Mouse (Mus musculus): Measurements from ENCODE around the gene Vps45. TPM values are rescaled to one million over a fixed set of nuclear protein-coding genes. Genes with fewer than 3 reads are reported as not detected.

Vps45 gene
- polyA plus RNA-seq (2016; fragmentation: Nextera tagmentation; extraction: Ambion mirVana): 43.3 and 43.6 TPM in 2 replicates

GRCm38 (mm10) chr3:96058231-96058896 is at the start of gene Vps45:
Gene Vps45 (minus strand): TSS chr3:96058466.
- ATAC-seq (ENCODE audit: insufficient number of reproducible peaks, insufficient read depth, low FRiP score, low TSS enrichment): peak; percentile 77; the same call in 1 of the 2 replicates
- no peaks in the 10 kb centered on the region for H3K27me3 ChIP-seq
- H3K9me3 ChIP-seq: no peaks in the 10 kb centered on the region
- peak within 1 kb of the TSS; percentile 90 for H3K27ac ChIP-seq
- H3K4me3 ChIP-seq: peak within 1 kb of the TSS; percentile 67
- WGBS: 2% methylated on average over 18 of the region's 18 CpGs
- peaks cover 8% of the 10 kb centered on the region; the same call in 1 of the 2 replicates for H3K4me1 ChIP-seq
- H3K36me3 ChIP-seq: no peaks in the 10 kb centered on the region
- H3K4me2 ChIP-seq (replicated peaks): peak within 1 kb of the TSS; percentile 64
- H3K9ac ChIP-seq: peak within 1 kb of the TSS; percentile 70

GRCm38 (mm10) chr3:96106151-96106550 is 47.9 kb upstream of the Vps45 start:
- Histone ChIP-seq H3K9ac (no peak overlapping the region), H3K4me3 (no peak overlapping the region), H3K36me3 (no peaks in the 10 kb centered on the region), H3K9me3 (no peaks in the 10 kb centered on the region), H3K27me3 (no peaks in the 10 kb centered on the region), H3K4me1 (peaks cover 19% of the 10 kb centered on the region; the same call in 1 of the 2 replicates), H3K4me2 (replicated peaks) (peak overlapping the region; percentile 85; the same call in 1 of the 2 replicates), H3K27ac (no peak overlapping the region)
- WGBS: 85% methylated on average over 4 of the region's 4 CpGs
- no peak for ATAC-seq (ENCODE audit: insufficient number of reproducible peaks, insufficient read depth, low FRiP score, low TSS enrichment)

- Histone ChIP-seq H3K9me3 (no peaks in the 10 kb centered on the region), H3K9ac (peak overlapping the region; percentile 87), H3K27ac (peak overlapping the region; percentile 94), H3K4me3 (peak overlapping the region; percentile 89), H3K4me2 (replicated peaks) (peak overlapping the region; percentile 85), H3K4me1 (peaks cover 19% of the 10 kb centered on the region; the same call in 1 of the 2 replicates), H3K27me3 (no peaks in the 10 kb centered on the region), H3K36me3 (no peaks in the 10 kb centered on the region)
- 5% methylated on average over 10 of the region's 10 CpGs for WGBS
- ATAC-seq (ENCODE audit: insufficient number of reproducible peaks, insufficient read depth, low FRiP score, low TSS enrichment): no peak
Measured at GRCm38 (mm10) chr3:96105232-96105747, 47.0 kb upstream of the Vps45 start.

- Histone ChIP-seq H3K9ac (peak within 1 kb of the TSS; percentile 87), H3K9me3 (no peaks in the 10 kb centered on the region), H3K27me3 (no peaks in the 10 kb centered on the region), H3K27ac (peak within 1 kb of the TSS; percentile 94), H3K4me2 (replicated peaks) (peak within 1 kb of the TSS; percentile 85), H3K4me3 (peak within 1 kb of the TSS; percentile 89), H3K4me1 (peaks cover 19% of the 10 kb centered on the region; the same call in 1 of the 2 replicates), H3K36me3 (no peaks in the 10 kb centered on the region)
- WGBS: 1% methylated on average over 84 of the region's 84 CpGs
- peak; percentile 79 for ATAC-seq (ENCODE audit: insufficient number of reproducible peaks, insufficient read depth, low FRiP score, low TSS enrichment)
Measured at GRCm38 (mm10) chr3:96104261-96105065, 46.2 kb upstream of the Vps45 start, which contains the start of gene Otud7b. Gene Otud7b (plus strand): TSS chr3:96104527.

GRCm38 (mm10) chr3:96103901-96104260 is 45.6 kb upstream of the Vps45 start:
- peak overlapping the region; percentile 87 for H3K9ac ChIP-seq
- H3K4me3 ChIP-seq: peak overlapping the region; percentile 89
- H3K4me1 ChIP-seq: peaks cover 19% of the 10 kb centered on the region; the same call in 1 of the 2 replicates
- ATAC-seq (ENCODE audit: insufficient number of reproducible peaks, insufficient read depth, low FRiP score, low TSS enrichment): 0 out of 2 replicates have a peak, but pooled peaks have one; percentile 14
- peak overlapping the region; percentile 94 for H3K27ac ChIP-seq
- no peaks in the 10 kb centered on the region for H3K27me3 ChIP-seq
- H3K9me3 ChIP-seq: no peaks in the 10 kb centered on the region
- no peaks in the 10 kb centered on the region for H3K36me3 ChIP-seq
- peak overlapping the region; percentile 85 for H3K4me2 ChIP-seq (replicated peaks)
- WGBS: 3% methylated on average over 8 of the region's 8 CpGs

GRCm38 (mm10) chr3:96102100-96102872 is 44.0 kb upstream of the Vps45 start:
- 20% methylated on average over 14 of the region's 14 CpGs for WGBS
- H3K4me2 ChIP-seq (replicated peaks): peak overlapping the region; percentile 45
- no peak for ATAC-seq (ENCODE audit: insufficient number of reproducible peaks, insufficient read depth, low FRiP score, low TSS enrichment)
- no peaks in the 10 kb centered on the region for H3K27me3 ChIP-seq
- no peaks in the 10 kb centered on the region for H3K36me3 ChIP-seq
- H3K27ac ChIP-seq: no peak overlapping the region
- H3K9me3 ChIP-seq: no peaks in the 10 kb centered on the region
- no peak overlapping the region for H3K9ac ChIP-seq
- peaks cover 19% of the 10 kb centered on the region; the same call in 1 of the 2 replicates for H3K4me1 ChIP-seq
- peak overlapping the region; percentile 20 for H3K4me3 ChIP-seq

- Histone ChIP-seq H3K4me2 (replicated peaks) (no peak overlapping the region), H3K4me1 (peaks cover 8% of the 10 kb centered on the region; the same call in 1 of the 2 replicates), H3K27ac (no peak overlapping the region), H3K9ac (no peak overlapping the region), H3K4me3 (no peak overlapping the region), H3K36me3 (no peaks in the 10 kb centered on the region), H3K9me3 (no peaks in the 10 kb centered on the region), H3K27me3 (no peaks in the 10 kb centered on the region)
- no peak for ATAC-seq (ENCODE audit: insufficient number of reproducible peaks, insufficient read depth, low FRiP score, low TSS enrichment)
- WGBS: 67% methylated on average over 7 of the region's 7 CpGs
Measured at GRCm38 (mm10) chr3:96098616-96099267, 40.5 kb upstream of the Vps45 start.

- no peaks in the 10 kb centered on the region for H3K27me3 ChIP-seq
- no peak overlapping the region for H3K9ac ChIP-seq
- H3K4me1 ChIP-seq: peaks cover 8% of the 10 kb centered on the region; the same call in 1 of the 2 replicates
- H3K36me3 ChIP-seq: no peaks in the 10 kb centered on the region
- H3K4me2 ChIP-seq (replicated peaks): no peak overlapping the region
- no peak overlapping the region for H3K27ac ChIP-seq
- H3K9me3 ChIP-seq: no peaks in the 10 kb centered on the region
- H3K4me3 ChIP-seq: no peak overlapping the region
- no peak for ATAC-seq (ENCODE audit: insufficient number of reproducible peaks, insufficient read depth, low FRiP score, low TSS enrichment)
- 77% methylated on average over 4 of the region's 4 CpGs for WGBS
Measured at GRCm38 (mm10) chr3:96098168-96098567, 39.9 kb upstream of the Vps45 start.

GRCm38 (mm10) chr3:96094203-96094602 is 35.9 kb upstream of the Vps45 start:
- WGBS: 76% methylated on average over 13 of the region's 13 CpGs
- no peaks in the 10 kb centered on the region for H3K4me1 ChIP-seq
- no peak overlapping the region for H3K9ac ChIP-seq
- H3K27me3 ChIP-seq: no peaks in the 10 kb centered on the region
- H3K9me3 ChIP-seq: no peaks in the 10 kb centered on the region
- no peak overlapping the region for H3K27ac ChIP-seq
- no peak for ATAC-seq (ENCODE audit: insufficient number of reproducible peaks, insufficient read depth, low FRiP score, low TSS enrichment)
- H3K4me3 ChIP-seq: no peak overlapping the region
- H3K4me2 ChIP-seq (replicated peaks): no peak overlapping the region
- H3K36me3 ChIP-seq: no peaks in the 10 kb centered on the region

- no peaks in the 10 kb centered on the region for H3K9me3 ChIP-seq
Measured at GRCm38 (mm10) chr3:96093509-96093908, 35.2 kb upstream of the Vps45 start.

More at GRCm38 (mm10) chr3:96093509-96093908, 35.2 kb upstream of the Vps45 start:
- 70% methylated on average over 13 of the region's 13 CpGs for whole genome bisulfite sequencing
- Histone ChIP-seq H3K36me3 (no peaks in the 10 kb centered on the region), H3K4me1 (no peaks in the 10 kb centered on the region), H3K27ac (no peak overlapping the region), H3K4me3 (no peak overlapping the region), H3K4me2 (replicated peaks) (no peak overlapping the region), H3K27me3 (no peaks in the 10 kb centered on the region), H3K9ac (no peak overlapping the region)
- no peak for ATAC-seq (ENCODE audit: insufficient number of reproducible peaks, insufficient read depth, low FRiP score, low TSS enrichment)
